Mouse (Mus musculus) heart, postnatal 4 days (tissue): ENCODE measurements around the gene Rps4x. TPM values are rescaled to one million over a fixed set of nuclear protein-coding genes. Genes with fewer than 3 reads are reported as not detected.

Experiments used
- total RNA-seq, 2 experiments: library from RNA; stranded (reverse); gene quantifications; 2 replicates each; pipeline ENCODE4 v1.2.3; 2021

The Rps4x gene
- total RNA-seq, 2 experiments from 2014 or later, result 1,029 to 1,222 TPM

Other genes starting within 250 kb of the Rps4x start
- gene Rtl5, start 118.1 kb downstream of the Rps4x start, total RNA-seq, result 1 to 10 TPM; 3.9 to 4.2 TPM
- gene Pin4, start 69.9 kb downstream of the Rps4x start, total RNA-seq, result 10 to 100 TPM; 19.8 to 26.9 TPM
- 1 to 10 TPM; 6.3 to 7.4 TPM for gene Ercc6l, start 32.3 kb downstream of the Rps4x start, total RNA-seq
- 10 to 100 TPM; 64.2 to 67.5 TPM for gene Cited1, start 62.8 kb upstream of the Rps4x start, total RNA-seq